Mouse (Mus musculus): ENCODE data around the gene Apba2.

DNA sequence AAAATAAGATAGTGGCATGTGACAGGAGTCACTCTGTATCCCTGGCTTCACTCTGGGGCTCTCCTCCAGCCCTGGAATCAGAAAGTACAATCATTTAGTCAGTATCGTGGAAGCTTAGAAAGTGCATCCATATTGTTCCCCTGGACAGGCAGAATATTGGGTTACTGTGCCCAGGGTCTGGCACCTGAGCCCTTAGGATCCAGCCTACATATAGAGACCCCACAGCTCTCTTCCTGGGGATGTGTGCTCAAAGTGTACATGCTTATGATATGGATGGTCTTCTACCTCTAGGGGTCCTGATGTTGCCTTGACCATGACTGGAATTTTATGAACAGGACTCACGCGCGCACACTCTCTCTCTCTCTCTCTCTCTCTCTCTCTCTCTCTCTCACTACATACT, 14.4 kb downstream of the Apba2 start:
- no peak for TF ChIP-seq POLR2AphosphoS2 (IDR thresholded peaks at IDR 0.05; ENCODE audit: insufficient read length, low read depth)
- TF ChIP-seq POLR2A (IDR thresholded peaks at IDR 0.05; ENCODE audit: insufficient read length, low read depth): no peak
- no peak for TF ChIP-seq MYOD1 (IDR thresholded peaks at IDR 0.05; ENCODE audit: control insufficient read depth in 1 of 3, insufficient read length in 2 of 3, low read depth in 2 of 3)
- no peak for TF ChIP-seq CEBPB (IDR thresholded peaks at IDR 0.05; ENCODE audit: insufficient read depth, poor library complexity, severe bottlenecking)
- TF ChIP-seq USF1 (IDR thresholded peaks at IDR 0.05; ENCODE audit: low read depth): no peak
- no peak for TF ChIP-seq E2F4 (IDR thresholded peaks at IDR 0.05; ENCODE audit: insufficient read depth)
- TF ChIP-seq TCF3 (IDR thresholded peaks at IDR 0.05; ENCODE audit: insufficient read length, low read depth): no peak
- no peak for TF ChIP-seq MAX (IDR thresholded peaks at IDR 0.05; ENCODE audit: low read depth)
- TF ChIP-seq MYOG (IDR thresholded peaks at IDR 0.05; ENCODE audit: control insufficient read depth in 1 of 3, insufficient read depth in 1 of 3, insufficient read length in 2 of 3, low read depth in 2 of 3): no peak
- TF ChIP-seq TCF12 (IDR thresholded peaks at IDR 0.05; ENCODE audit: insufficient read depth, poor library complexity, severe bottlenecking): no peak

Measured in myocyte (in vitro differentiated cells).